In the genomic region with DNA sequence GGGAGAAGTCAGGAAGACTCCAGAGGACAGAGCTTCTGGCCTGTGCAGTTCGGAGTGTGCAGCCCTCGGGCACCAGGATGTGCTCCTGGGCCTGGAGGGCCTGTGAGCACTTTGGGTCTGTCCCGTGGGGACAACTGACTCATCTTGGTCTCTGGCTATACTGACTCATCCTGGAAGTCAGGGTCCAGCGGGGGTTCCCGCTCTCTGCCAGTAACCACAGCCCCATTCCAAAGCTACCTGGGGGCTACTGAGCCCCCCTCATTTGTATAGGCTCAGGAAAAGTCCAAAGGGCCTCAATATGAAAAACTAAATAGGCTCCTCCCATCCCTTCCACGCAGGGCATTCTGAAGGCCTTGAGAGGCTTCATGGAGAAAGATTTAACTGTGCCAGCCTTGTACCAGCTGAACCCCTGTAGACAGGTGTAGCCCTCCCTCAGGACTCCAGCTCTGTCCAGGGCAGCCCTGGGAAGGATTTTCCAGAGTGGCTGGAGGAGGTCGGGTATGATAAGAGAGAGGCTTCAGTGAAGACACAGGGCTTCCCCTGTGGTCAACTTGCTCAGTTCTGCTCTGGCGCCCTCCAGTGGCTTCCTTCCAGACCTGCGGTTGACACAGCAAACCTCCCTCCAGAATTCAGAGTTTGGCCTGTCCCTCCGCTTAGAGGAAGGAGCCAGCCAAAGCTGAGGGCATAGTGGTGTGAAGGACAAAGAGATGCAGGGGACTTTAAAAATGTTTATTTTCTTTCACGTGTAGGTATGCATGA, we compare ENCODE assay signal across 8 mouse cellular contexts. TPM values are rescaled to one million over a fixed set of nuclear protein-coding genes. Genes with fewer than 3 reads are reported as not detected.
DNase-seq lines count a peak whose midpoint lies in the region; ATAC-seq lines count a peak whose summit lies in the region.

No protein-coding gene starts in this region.

- no peaks in the 10 kb centered on the region for H3K9me3 ChIP-seq in embryonic facial prominence, embryonic 12.5 days
- H3K9me3 ChIP-seq in heart, embryonic 15.5 days (replicated peaks): no peaks in the 10 kb centered on the region
- H3K9me3 ChIP-seq in lung, embryonic 15.5 days: no peaks in the 10 kb centered on the region

- H3K27ac ChIP-seq in embryonic facial prominence, embryonic 12.5 days: peak overlapping the region; percentile 24
- no peak overlapping the region for H3K27ac ChIP-seq in heart, embryonic 15.5 days
- no peak overlapping the region for H3K27ac ChIP-seq in lung, embryonic 15.5 days

- H3K9ac ChIP-seq in embryonic facial prominence, embryonic 12.5 days: no peak overlapping the region
- no peak overlapping the region for H3K9ac ChIP-seq in heart, embryonic 15.5 days
- no peak overlapping the region for H3K9ac ChIP-seq in lung, embryonic 15.5 days

- 37% methylated on average over 11 of the region's 11 CpGs for WGBS in embryonic facial prominence, embryonic 12.5 days
- WGBS in heart, embryonic 15.5 days: 37% methylated on average over 11 of the region's 11 CpGs
- 41% methylated on average over 11 of the region's 11 CpGs for WGBS in lung, embryonic 15.5 days

- H3K4me2 ChIP-seq in embryonic facial prominence, embryonic 12.5 days (replicated peaks): no peak overlapping the region
- H3K4me2 ChIP-seq in heart, embryonic 15.5 days: no peak overlapping the region
- no peak overlapping the region for H3K4me2 ChIP-seq in lung, embryonic 15.5 days

- DNase-seq in CD4-positive, CD25-positive, alpha-beta regulatory T cell, adult 2 months (ENCODE audit: low read depth, low spot score): peak; percentile 85
- peak; percentile 89 for DNase-seq in adrenal gland, postnatal 25 days
- DNase-seq in layer of hippocampus, adult 11-12 months (ENCODE audit: low spot score): peak; percentile 84
- DNase-seq in retina, adult 2 months (ENCODE audit: low read depth, low spot score): peak; percentile 36
- DNase-seq in thymus, postnatal 14 days: peak; percentile 84

- peak; percentile 71 for ATAC-seq in embryonic facial prominence, embryonic 12.5 days (ENCODE audit: insufficient number of reproducible peaks, insufficient read depth, low FRiP score, low TSS enrichment)
- peak; percentile 62 for ATAC-seq in heart, embryonic 15.5 days (replicated peaks; ENCODE audit: insufficient number of reproducible peaks, insufficient read depth, low FRiP score, low read depth)
- ATAC-seq in lung, embryonic 15.5 days (ENCODE audit: borderline replicate concordance, extremely low read depth, low FRiP score, low TSS enrichment): peak; percentile 59

- H3K27me3 ChIP-seq in embryonic facial prominence, embryonic 12.5 days: no peaks in the 10 kb centered on the region
- 0 out of 2 replicates have a peak, but pooled peaks cover 6% of the 10 kb centered on the region for H3K27me3 ChIP-seq in heart, embryonic 15.5 days
- H3K27me3 ChIP-seq in lung, embryonic 15.5 days: no peaks in the 10 kb centered on the region

- no peaks in the 10 kb centered on the region for H3K36me3 ChIP-seq in embryonic facial prominence, embryonic 12.5 days
- no peaks in the 10 kb centered on the region for H3K36me3 ChIP-seq in heart, embryonic 15.5 days
- no peaks in the 10 kb centered on the region for H3K36me3 ChIP-seq in lung, embryonic 15.5 days

- no peak overlapping the region for H3K4me3 ChIP-seq in embryonic facial prominence, embryonic 12.5 days
- H3K4me3 ChIP-seq in heart, embryonic 15.5 days: no peak overlapping the region
- no peak overlapping the region for H3K4me3 ChIP-seq in lung, embryonic 15.5 days

- H3K4me1 ChIP-seq in embryonic facial prominence, embryonic 12.5 days: peaks cover 18% of the 10 kb centered on the region
- H3K4me1 ChIP-seq in heart, embryonic 15.5 days (replicated peaks): peaks cover 12% of the 10 kb centered on the region
- no peaks in the 10 kb centered on the region for H3K4me1 ChIP-seq in lung, embryonic 15.5 days

RNA-seq across cellular contexts. Expression of a gene that starts 22.5 kb away (rescaled TPM):
- 57.9 and 86.6 TPM in 2 replicates for total RNA-seq in adrenal gland, postnatal 25 days (2021)
- polyA plus RNA-seq in embryonic facial prominence, embryonic 12.5 days (2016; fragmentation: Nextera tagmentation; extraction: Ambion mirVana): 1.4 and 2.7 TPM in 2 replicates
- polyA plus RNA-seq in heart, embryonic 15.5 days (2015; fragmentation: Nextera tagmentation; extraction: Ambion mirVana): 9.6 and 20.7 TPM in 2 replicates
- polyA plus RNA-seq in lung, embryonic 15.5 days (2015; fragmentation: Nextera tagmentation; extraction: Ambion mirVana): 4.9 and 6.9 TPM in 2 replicates

RNA-seq across cellular contexts. Expression of a gene that starts 23.9 kb away (rescaled TPM):
- total RNA-seq in adrenal gland, postnatal 25 days (2021): 43.1 and 51.3 TPM in 2 replicates
- polyA plus RNA-seq in embryonic facial prominence, embryonic 12.5 days (2016; fragmentation: Nextera tagmentation; extraction: Ambion mirVana): 104 and 115 TPM in 2 replicates
- 67.1 and 85.2 TPM in 2 replicates for polyA plus RNA-seq in heart, embryonic 15.5 days (2015; fragmentation: Nextera tagmentation; extraction: Ambion mirVana)
- polyA plus RNA-seq in lung, embryonic 15.5 days (2015; fragmentation: Nextera tagmentation; extraction: Ambion mirVana): 79.1 and 79.8 TPM in 2 replicates

RNA-seq across cellular contexts. Expression of a gene that starts 37.1 kb away (rescaled TPM):
- 1.1 and 3.4 TPM in 2 replicates for total RNA-seq in adrenal gland, postnatal 25 days (2021)
- 0.60 and 0.70 TPM in 2 replicates for polyA plus RNA-seq in embryonic facial prominence, embryonic 12.5 days (2016; fragmentation: Nextera tagmentation; extraction: Ambion mirVana)
- polyA plus RNA-seq in heart, embryonic 15.5 days (2015; fragmentation: Nextera tagmentation; extraction: Ambion mirVana): 0.20 and 0.33 TPM in 2 replicates
- 0.33 and 0.56 TPM in 2 replicates for polyA plus RNA-seq in lung, embryonic 15.5 days (2015; fragmentation: Nextera tagmentation; extraction: Ambion mirVana)

RNA-seq across cellular contexts. Expression of a gene that starts 39.5 kb away (rescaled TPM):
- 35.1 and 40.1 TPM in 2 replicates for total RNA-seq in adrenal gland, postnatal 25 days (2021)
- 33.4 and 35.5 TPM in 2 replicates for polyA plus RNA-seq in embryonic facial prominence, embryonic 12.5 days (2016; fragmentation: Nextera tagmentation; extraction: Ambion mirVana)
- polyA plus RNA-seq in heart, embryonic 15.5 days (2015; fragmentation: Nextera tagmentation; extraction: Ambion mirVana): 17.2 and 24.3 TPM in 2 replicates
- polyA plus RNA-seq in lung, embryonic 15.5 days (2015; fragmentation: Nextera tagmentation; extraction: Ambion mirVana): 30.3 and 33.7 TPM in 2 replicates

RNA-seq across cellular contexts. Expression of a gene that starts 48.6 kb away (rescaled TPM):
- 11.8 and 18.8 TPM in 2 replicates for total RNA-seq in adrenal gland, postnatal 25 days (2021)
- polyA plus RNA-seq in embryonic facial prominence, embryonic 12.5 days (2016; fragmentation: Nextera tagmentation; extraction: Ambion mirVana): 5.7 and 6.7 TPM in 2 replicates
- polyA plus RNA-seq in heart, embryonic 15.5 days (2015; fragmentation: Nextera tagmentation; extraction: Ambion mirVana): 7.9 and 10.1 TPM in 2 replicates
- polyA plus RNA-seq in lung, embryonic 15.5 days (2015; fragmentation: Nextera tagmentation; extraction: Ambion mirVana): 6.9 and 7.6 TPM in 2 replicates

Comparison
In these comparisons a context has a peak if more than half of its experiments do, and no peak if none do; other contexts are left out.
1. DNase-seq: peak in every context shown above with its lines; median percentile 89 in adrenal gland, postnatal 25 days; 85 in CD4-positive, CD25-positive, alpha-beta regulatory T cell, adult 2 months; 84 in layer of hippocampus, adult 11-12 months; 84 in thymus, postnatal 14 days; 36 in retina, adult 2 months.